Mouse (Mus musculus) left cerebral cortex, adult 8-10 months (tissue): ENCODE measurements around the gene Kcnb1. TPM values are rescaled to one million over a fixed set of nuclear protein-coding genes. Genes with fewer than 3 reads are reported as not detected.

ENCODE experiments used
- DNase-seq, 2 experiments: peaks; one replicate each; pipeline ENCODE4 v3.0.0; 2022; ENCODE audit warnings: low spot score in 2 of 2
- total RNA-seq, 4 experiments: library from RNA; stranded (reverse); gene quantifications; 2 replicates each; pipeline ENCODE4 v1.2.4; 2022

Kcnb1 gene
- total RNA-seq, 4 experiments from 2014 or later = 158 to 198 (median 179) TPM

GRCm38 (mm10) chr2:167167515-167168212, 22.3 kb downstream of the Kcnb1 start:
- no peak for DNase-seq

GRCm38 (mm10) chr2:167163600-167163999, 26.4 kb downstream of the Kcnb1 start:
- DNase-seq = no peak

GRCm38 (mm10) chr2:167163134-167163533, 26.8 kb downstream of the Kcnb1 start:
- no peak for DNase-seq

GRCm38 (mm10) chr2:167162516-167163021, 27.4 kb downstream of the Kcnb1 start:
- no peak for DNase-seq

GRCm38 (mm10) chr2:167159721-167160120, 30.2 kb downstream of the Kcnb1 start:
- no peak for DNase-seq

- DNase-seq = no peak
Observed at GRCm38 (mm10) chr2:167158780-167159179, 31.2 kb downstream of the Kcnb1 start.

GRCm38 (mm10) chr2:167156118-167156715, 33.7 kb downstream of the Kcnb1 start:
- no peak for DNase-seq

- DNase-seq = peak; percentile 52 to 80
Observed at GRCm38 (mm10) chr2:167155541-167155973, 34.4 kb downstream of the Kcnb1 start.

- DNase-seq = no peak
Observed at GRCm38 (mm10) chr2:167150880-167151279, 39.1 kb downstream of the Kcnb1 start.

- no peak for DNase-seq
Observed at GRCm38 (mm10) chr2:167150135-167150534, 39.8 kb downstream of the Kcnb1 start.

- DNase-seq = no peak
Observed at GRCm38 (mm10) chr2:167149035-167149434, 40.9 kb downstream of the Kcnb1 start.

- no peak for DNase-seq
Observed at GRCm38 (mm10) chr2:167147708-167148107, 42.2 kb downstream of the Kcnb1 start.

- DNase-seq = no peak
Observed at GRCm38 (mm10) chr2:167145904-167146303, 44.1 kb downstream of the Kcnb1 start.

- DNase-seq = peak in 1 of 2 experiments; percentile 79
Observed at GRCm38 (mm10) chr2:167144439-167145307, 45.3 kb downstream of the Kcnb1 start.

GRCm38 (mm10) chr2:167143914-167144313, 46.0 kb downstream of the Kcnb1 start:
- no peak for DNase-seq

GRCm38 (mm10) chr2:167142282-167142681, 47.7 kb downstream of the Kcnb1 start:
- no peak for DNase-seq

- no peak for DNase-seq
Observed at GRCm38 (mm10) chr2:167141810-167142209, 48.1 kb downstream of the Kcnb1 start.

- DNase-seq = peak in 1 of 2 experiments; percentile 66
Observed at GRCm38 (mm10) chr2:167139801-167140269, 50.1 kb downstream of the Kcnb1 start.

- no peak for DNase-seq
Observed at GRCm38 (mm10) chr2:167138611-167139010, 51.3 kb downstream of the Kcnb1 start.

- peak; percentile 60 to 96 for DNase-seq
Observed at GRCm38 (mm10) chr2:167136909-167137308, 53.0 kb downstream of the Kcnb1 start.

- DNase-seq = no peak
Observed at GRCm38 (mm10) chr2:167132041-167132440, 57.9 kb downstream of the Kcnb1 start.
